Mouse (Mus musculus): ENCODE measurements around the gene Aktip.

Gene Aktip

DNA sequence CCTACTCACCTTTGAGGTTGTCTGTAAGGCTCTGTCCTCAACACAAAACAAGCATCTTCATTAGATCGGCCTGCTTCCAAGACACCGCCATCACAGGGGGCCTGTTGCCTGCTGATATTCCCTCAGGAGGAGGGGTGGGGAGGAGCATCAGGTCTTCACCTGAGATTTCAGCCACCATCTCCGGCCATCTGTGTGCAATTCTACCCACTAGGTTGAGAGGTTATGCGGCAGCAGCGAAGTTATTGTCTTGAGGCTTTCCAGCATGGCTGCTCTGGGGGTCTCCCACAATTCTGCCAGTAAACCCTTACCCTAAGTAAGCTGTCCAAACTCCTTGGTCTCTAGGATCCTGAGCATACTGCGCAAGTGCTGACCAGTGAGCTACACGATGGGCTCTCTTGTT is at the start of gene Aktip:
TSS of gene Aktip (minus strand) at position 101 of the 400 bp plus-strand sequence.
- DNase-seq (ENCODE audit: low spot score): no peak

DNA sequence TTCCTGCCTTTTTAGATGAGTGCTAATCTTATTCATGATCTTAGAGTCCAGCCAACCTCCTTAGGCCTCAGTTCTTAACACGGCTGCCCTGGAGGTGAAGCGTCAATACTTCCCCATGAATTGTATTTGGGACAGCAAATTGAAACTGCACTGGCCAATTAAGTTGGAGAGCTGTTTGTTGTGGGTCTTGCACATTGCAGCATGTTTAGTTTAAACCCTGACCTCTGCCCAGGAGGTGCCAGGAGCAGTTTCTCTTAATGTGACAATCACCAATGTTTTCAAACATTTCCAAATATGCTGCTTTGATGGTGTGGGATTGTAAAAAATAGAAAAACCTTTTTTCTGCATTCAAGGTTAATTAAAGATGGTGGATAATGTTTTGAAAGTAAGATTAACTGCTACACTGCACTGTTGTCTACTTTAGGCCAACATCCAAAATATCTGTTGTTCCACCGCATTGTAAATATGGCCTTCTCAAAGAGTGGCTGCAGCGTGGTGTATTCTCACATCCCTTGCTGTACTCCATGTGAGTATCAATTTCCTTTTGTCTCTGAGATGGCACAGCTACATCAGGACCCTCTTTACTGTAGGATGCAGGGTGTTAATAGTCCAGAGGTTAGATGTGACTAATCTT is 46.2 kb upstream of the Aktip start:
- no peak for DNase-seq (ENCODE audit: low spot score)

DNA sequence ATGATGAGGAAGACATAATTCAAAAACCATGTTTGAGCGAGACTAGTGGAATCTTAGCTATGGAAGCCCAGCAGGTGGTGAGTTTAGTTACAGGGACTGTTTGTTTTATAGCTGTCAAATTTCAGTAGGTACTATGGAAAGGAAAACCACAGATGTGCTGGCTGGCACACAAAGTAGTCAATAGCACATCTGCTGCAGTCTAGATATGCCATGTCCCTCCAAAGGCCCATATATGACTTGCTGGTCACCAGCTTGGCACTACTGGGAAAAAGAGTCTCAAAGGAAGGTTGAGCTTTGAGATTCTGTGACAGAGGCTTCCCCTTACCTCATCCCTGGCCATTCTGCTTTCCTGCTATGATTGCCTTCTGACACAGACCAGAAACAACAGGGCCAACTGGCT is 42.9 kb upstream of the Aktip start:
- no peak for DNase-seq (ENCODE audit: low spot score)

DNA sequence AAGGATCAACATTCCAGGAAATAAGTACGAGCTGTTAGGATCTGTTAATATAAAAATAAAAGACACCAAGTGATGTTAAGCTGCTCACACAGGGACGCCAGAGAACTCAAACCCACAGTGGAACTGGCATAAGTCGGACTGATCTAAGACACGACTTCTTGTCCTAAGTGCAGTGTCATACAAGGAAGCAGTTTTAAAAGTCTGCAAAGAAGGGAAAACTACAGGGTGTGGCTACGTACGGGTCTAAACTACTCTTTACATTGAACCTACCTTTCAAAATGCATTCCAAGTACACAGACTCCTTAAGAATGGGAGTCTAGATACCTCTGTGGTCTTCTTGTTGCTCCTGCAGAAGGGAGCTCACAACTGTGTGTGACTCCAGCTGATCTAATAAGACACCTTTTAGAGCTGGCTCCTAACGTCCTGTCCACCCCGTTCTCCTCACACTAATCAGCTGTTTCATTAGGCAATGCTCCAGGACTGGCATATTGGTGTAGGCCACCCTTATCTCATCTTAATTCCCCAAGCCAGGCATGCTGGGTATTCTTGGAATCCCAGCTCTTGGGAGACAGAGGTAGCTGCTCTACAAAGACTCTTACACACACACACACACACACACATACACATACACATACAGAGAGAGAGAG is 42.2 kb upstream of the Aktip start:
- DNase-seq (ENCODE audit: low spot score): no peak

DNA sequence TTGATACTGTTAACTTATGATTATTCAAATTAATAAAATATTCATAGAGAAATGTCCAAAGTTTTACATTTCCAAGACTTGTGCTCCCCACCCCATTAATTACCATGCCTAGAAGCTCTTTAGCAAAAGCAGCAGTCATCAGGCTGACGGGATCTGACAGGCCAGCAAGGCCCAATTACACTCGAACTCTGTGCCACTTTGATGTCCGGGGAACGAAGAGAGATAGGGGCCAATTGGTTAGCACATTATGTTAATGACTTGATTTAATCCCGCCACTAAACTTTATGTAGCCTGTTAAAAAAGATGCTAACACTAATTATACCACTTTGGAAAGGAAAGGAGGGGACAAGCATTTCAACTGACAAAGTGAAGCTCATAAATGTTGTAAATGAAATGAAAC is 41.6 kb upstream of the Aktip start:
- no peak for DNase-seq (ENCODE audit: low spot score)

GRCm38 (mm10) chr8:91237191-91237590 is 37.4 kb upstream of the Aktip start:
- no peak for DNase-seq (ENCODE audit: low spot score)

DNA sequence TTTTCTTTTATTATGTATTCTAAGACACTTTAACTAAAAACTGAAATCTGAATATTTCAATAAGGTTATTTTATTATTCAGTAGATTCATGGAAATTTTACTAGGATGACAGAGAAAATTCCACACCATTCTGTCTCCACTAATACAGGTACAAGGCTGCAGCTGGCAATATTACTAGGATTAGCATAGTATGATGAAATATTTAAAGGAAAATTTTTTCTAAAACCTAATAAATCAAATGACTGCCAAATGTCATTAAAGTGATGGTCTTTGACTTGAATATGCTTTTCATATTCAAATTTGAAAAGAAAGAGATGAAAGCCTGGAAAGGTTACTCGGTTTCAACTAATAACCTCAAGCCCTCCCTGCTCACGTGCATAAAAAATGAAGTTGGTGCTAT is 34.3 kb upstream of the Aktip start:
- DNase-seq (ENCODE audit: low spot score): no peak

- DNase-seq (ENCODE audit: low spot score): no peak
Observed at GRCm38 (mm10) chr8:91227421-91227841, 27.7 kb upstream of the Aktip start.

DNA sequence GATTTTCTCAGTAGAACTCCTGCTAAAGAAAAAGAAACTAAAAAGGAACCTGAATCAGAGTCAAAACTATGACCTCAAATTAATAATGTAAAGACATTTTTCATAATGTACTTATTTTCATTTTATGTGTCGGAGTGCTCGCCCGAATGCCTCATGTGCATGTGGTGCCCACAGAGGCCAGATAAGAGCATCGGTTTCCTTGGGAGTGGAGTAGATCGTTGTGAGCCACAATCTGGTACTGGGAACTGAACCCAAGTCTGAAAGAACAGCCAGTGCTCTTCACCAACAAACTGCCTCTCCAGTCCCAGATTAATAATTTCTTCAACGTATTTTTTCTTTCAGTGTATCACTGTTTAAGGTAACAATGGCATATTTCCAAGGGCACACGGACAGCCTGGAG is 24.5 kb upstream of the Aktip start:
- DNase-seq (ENCODE audit: low spot score): no peak

- no peak for DNase-seq (ENCODE audit: low spot score)
Observed at GRCm38 (mm10) chr8:91221841-91222240, 22.1 kb upstream of the Aktip start.

DNA sequence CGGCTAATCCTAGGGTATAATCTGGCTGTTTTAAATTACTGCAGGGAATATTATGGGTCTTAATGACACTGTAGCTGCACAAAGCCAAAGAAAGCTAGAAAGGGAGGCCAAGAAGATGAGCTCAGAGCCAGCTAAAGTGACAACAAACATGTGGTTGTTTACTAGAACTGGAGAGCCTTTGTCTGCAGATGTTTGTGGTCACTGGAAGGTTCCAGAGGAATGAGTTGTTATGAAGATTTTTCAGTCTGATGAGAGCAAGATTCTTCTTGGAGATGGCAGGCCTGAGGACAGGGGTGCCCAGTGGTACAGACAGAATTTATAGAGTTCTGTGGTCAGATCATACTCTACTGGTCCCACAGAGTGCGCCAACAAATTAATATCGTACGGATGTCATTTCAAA is 18.5 kb upstream of the Aktip start:
- DNase-seq (ENCODE audit: low spot score): no peak

- DNase-seq (ENCODE audit: low spot score): no peak
Observed at GRCm38 (mm10) chr8:91217062-91217905, 17.5 kb upstream of the Aktip start.

GRCm38 (mm10) chr8:91214287-91214686 is 14.5 kb upstream of the Aktip start:
- no peak for DNase-seq (ENCODE audit: low spot score)

DNA sequence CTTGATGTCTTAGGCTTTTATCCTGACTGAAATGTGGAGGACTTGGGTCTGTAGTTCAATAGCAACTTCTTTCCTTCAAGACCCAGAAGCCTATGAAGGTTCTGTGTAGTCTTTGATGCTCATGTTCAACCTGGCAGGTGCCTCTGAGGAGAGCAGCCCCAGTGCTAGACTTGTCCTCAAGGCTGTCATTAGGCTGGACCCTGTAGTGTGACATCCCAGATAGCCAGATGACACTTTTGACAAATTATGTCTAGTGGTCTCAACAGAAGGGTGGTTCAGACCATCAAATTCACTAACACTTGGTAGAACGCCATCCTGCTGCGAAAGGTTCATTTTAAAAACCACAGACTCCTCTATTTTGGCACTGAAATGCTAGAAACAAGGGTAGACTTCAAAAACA is 13.2 kb upstream of the Aktip start:
- DNase-seq (ENCODE audit: low spot score): no peak

DNA sequence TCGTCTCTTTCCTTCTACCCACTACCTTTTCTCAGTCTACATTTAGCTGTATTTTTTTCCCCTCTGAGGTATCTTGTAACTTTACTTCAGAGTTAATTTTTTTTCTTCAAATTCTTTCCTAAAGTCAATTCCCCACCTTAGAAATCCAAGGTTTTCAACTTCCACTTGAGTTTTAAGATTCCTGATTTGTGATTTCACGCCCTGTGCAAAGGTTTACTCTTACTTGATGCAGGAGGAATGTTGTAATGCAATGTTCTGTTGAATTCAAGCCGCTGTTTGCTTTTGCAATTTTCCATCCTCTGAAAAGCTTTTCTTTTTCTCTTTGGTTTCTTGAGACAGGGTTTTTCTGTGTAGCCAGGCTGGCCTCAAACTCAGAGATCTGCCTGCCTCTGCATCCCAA is 9.9 kb upstream of the Aktip start:
- DNase-seq (ENCODE audit: low spot score): no peak

DNA sequence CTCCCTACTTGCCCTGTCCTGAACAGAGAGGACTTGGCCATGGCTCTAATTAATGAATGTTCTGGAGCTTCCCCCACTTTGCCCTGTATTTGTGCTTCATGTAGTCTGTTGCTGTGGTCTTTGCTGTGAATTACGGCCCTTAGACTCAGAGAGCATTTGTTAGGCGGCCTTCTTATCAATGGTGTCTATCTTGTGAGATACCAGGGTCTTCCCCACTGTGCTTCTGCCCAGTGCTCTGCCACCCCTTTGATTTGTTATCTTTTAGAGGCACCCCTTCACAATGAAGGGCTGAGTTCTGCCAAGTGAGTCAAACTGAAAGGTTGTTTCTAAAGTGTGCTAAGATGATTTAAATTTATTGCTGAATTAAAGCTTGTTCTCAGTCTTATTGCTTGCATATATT is 7.9 kb upstream of the Aktip start:
- DNase-seq (ENCODE audit: low spot score): no peak

DNA sequence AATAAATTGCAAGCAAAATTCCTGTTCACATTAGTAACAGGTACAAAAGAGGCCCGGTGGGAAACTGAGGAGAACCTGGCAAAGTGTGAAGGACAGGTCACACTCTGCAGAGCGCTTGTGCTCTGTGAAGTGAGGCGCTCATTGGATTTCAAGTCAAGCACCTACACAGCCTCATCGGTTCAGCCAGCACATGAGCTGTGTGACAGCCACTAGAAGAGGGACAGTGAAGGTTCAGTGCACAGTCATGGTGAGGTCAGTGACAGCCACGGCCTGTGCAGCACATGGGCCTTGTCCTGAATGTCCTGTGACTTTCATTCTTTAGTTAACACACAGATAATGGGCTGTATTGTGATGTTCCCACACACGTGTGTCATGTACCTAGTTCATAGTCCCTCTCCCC is 6.1 kb upstream of the Aktip start:
- no peak for DNase-seq (ENCODE audit: low spot score)

GRCm38 (mm10) chr8:91201184-91201583 is 1.4 kb upstream of the Aktip start:
- DNase-seq (ENCODE audit: low spot score): no peak

DNA sequence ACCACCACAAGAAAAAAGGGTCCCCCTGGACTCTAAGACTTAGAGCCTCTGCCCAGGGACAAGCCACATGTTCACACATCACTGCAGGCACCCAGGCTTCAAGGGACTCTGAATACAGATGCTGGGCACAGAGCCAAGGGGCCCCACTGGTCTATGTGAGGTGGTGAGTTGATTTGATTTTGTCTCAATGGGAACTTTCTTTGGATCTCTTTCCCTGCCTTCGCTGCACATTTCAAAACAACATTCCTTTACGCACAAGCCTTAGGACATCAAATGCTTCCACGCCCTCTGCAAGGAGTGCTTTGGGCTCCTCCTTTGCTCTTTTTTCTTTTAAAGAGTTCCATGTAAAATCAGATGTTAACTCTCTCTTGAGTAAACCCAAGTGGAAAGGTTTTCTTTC is 1.7 kb downstream of the Aktip start:
- DNase-seq (ENCODE audit: low spot score): no peak

- no peak for DNase-seq (ENCODE audit: low spot score)
Observed at GRCm38 (mm10) chr8:91197233-91197632, 2.5 kb downstream of the Aktip start.

GRCm38 (mm10) chr8:91196661-91197060 is 3.1 kb downstream of the Aktip start:
- DNase-seq (ENCODE audit: low spot score): no peak

DNA sequence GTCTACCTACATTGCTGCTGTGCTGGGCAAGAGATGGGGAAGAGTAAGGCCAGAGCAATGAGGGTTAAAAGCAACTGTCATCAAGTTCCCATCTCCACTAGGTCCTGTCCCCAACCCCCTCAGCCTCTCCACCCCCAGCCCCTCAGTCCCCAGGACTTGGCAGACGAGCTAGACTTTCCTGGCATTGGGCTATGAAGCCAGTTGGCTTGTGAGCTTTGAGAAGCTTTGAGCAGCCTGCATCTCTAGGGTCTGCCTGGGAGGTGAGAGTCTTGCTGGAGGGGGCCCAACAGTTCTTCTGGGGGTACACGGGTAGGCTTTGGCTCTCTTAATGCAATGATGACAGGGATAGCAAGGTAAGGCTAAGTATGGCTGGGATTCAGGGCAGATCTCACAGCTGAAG is 5.7 kb downstream of the Aktip start:
- DNase-seq (ENCODE audit: low spot score): no peak

- DNase-seq (ENCODE audit: low spot score): no peak
Observed at GRCm38 (mm10) chr8:91192941-91193340, 6.8 kb downstream of the Aktip start.

Data from MN1 (cell line).